Mouse (Mus musculus): ENCODE results near the gene Srgap2.
A peak's percentile ranks its signal among the peaks of the same experiment; 100 is the strongest.

GRCm38 (mm10) chr1:131246433-131247395 lies 280.4 kb downstream of the Srgap2 start:
- TF ChIP-seq EP300 (IDR thresholded peaks at IDR 0.05; ENCODE audit: low read depth) (no peak), CTCF (IDR thresholded peaks at IDR 0.05; ENCODE audit: low read depth) (peak; percentile 74)

Data from liver, postnatal 0 days (tissue).